In genomic region chr2:117432010-117432409, GRCm38 (mm10) we compare ENCODE assay signal across 16 mouse cellular contexts.
DNase-seq lines count a peak whose midpoint lies in the region; ATAC-seq and TF ChIP-seq lines count a peak whose summit lies in the region.
"Had no signal": no experiment of that assay in that cellular context is flagged by ENCODE, and none has a peak within 500 bp of the region (broad histone marks: within the 10 kb centered on the region; RNA-seq: fewer than 3 reads in every experiment).

No protein-coding gene starts in this region.

- H3K9me3 ChIP-seq in intestine, embryonic 15.5 days, result no peaks in the 10 kb centered on the region
- no peaks in the 10 kb centered on the region for H3K9me3 ChIP-seq in forebrain, embryonic 14.5 days (replicated peaks; ENCODE audit: control insufficient read depth, low read length)
- H3K9me3 ChIP-seq: midbrain, embryonic 10.5 days; neural tube, embryonic 15.5 days had no signal

- no peak for ATAC-seq in intestine, embryonic 15.5 days
- ATAC-seq in forebrain, embryonic 14.5 days, result no peak
- ATAC-seq: intestine, postnatal 0 days had no signal

- no peak overlapping the region for H3K9ac ChIP-seq in intestine, embryonic 15.5 days
- no peak overlapping the region for H3K9ac ChIP-seq in forebrain, embryonic 14.5 days (ENCODE audit: low read length)
- H3K9ac ChIP-seq: lung, embryonic 14.5 days; neural tube, embryonic 15.5 days had no signal

- WGBS in intestine, embryonic 15.5 days, result 55% methylated on average over 6 of the region's 6 CpGs
- WGBS in forebrain, embryonic 14.5 days, result 74% methylated on average over 6 of the region's 6 CpGs
- WGBS in kidney, adult 2 months, result 40% methylated on average over 6 of the region's 6 CpGs

- no peak overlapping the region for H3K4me3 ChIP-seq in intestine, embryonic 15.5 days (replicated peaks)
- no peak overlapping the region for H3K4me3 ChIP-seq in forebrain, embryonic 14.5 days (ENCODE audit: low read depth, low read length)
- H3K4me3 ChIP-seq in kidney, adult 2 months (ENCODE audit: insufficient read depth, low read depth, low read length), result no peak overlapping the region
- H3K4me3 ChIP-seq: midbrain, embryonic 10.5 days; neural tube, embryonic 15.5 days had no signal

- H3K27me3 ChIP-seq in intestine, embryonic 15.5 days (replicated peaks), result no peaks in the 10 kb centered on the region
- H3K27me3 ChIP-seq in forebrain, embryonic 14.5 days (replicated peaks; ENCODE audit: control insufficient read depth, insufficient read depth, low read length), result no peaks in the 10 kb centered on the region
- no peaks in the 10 kb centered on the region for H3K27me3 ChIP-seq in kidney, adult 2 months (replicated peaks; ENCODE audit: control insufficient read depth, insufficient read depth, low read length)

- no peak overlapping the region for H3K27ac ChIP-seq in intestine, embryonic 15.5 days
- H3K27ac ChIP-seq in forebrain, embryonic 14.5 days (ENCODE audit: low read depth, low read length), result no peak overlapping the region
- H3K27ac ChIP-seq in kidney, adult 2 months (ENCODE audit: insufficient read depth, low read depth, low read length), result no peak overlapping the region
- H3K27ac ChIP-seq: midbrain, embryonic 10.5 days; neural tube, embryonic 15.5 days had no signal

- TF ChIP-seq POLR2A in kidney, adult 2 months (IDR thresholded peaks at IDR 0.05; ENCODE audit: low read depth, low read length), result no peak

- DNase-seq in CD4-positive, CD25-positive, alpha-beta regulatory T cell, adult 2 months (ENCODE audit: low read depth, low spot score), result peak; percentile 38
- DNase-seq in ZHBTc4 (ENCODE audit: low read depth, low spot score), result peak; percentile 11
- peak; percentile 91 for DNase-seq in layer of hippocampus, adult 9-11 months
- peak; percentile 84 to 87 for DNase-seq in right cerebral cortex, adult 2 months (ENCODE audit: low spot score in 2 of 2)
- DNase-seq in forebrain, embryonic 14.5 days (ENCODE audit: low spot score), result no peak
- DNase-seq in kidney, adult 2 months, result no peak
- DNase-seq: adrenal gland, postnatal 14 days; cerebellum, adult 11-12 months; embryo, embryonic 11 days; heart, adult 18-20 months; heart, postnatal 36 days; lung, embryonic 14.5 days had no signal

- TF ChIP-seq CTCF in kidney, adult 2 months (conservative IDR thresholded peaks at IDR 0.05; ENCODE audit: insufficient read depth, insufficient read length, low read depth, low read length), result no peak

- no peak overlapping the region for H3K4me2 ChIP-seq in intestine, embryonic 15.5 days (replicated peaks)
- no peak overlapping the region for H3K4me2 ChIP-seq in forebrain, embryonic 14.5 days (ENCODE audit: low read length)
- H3K4me2 ChIP-seq: lung, embryonic 14.5 days; neural tube, embryonic 15.5 days had no signal

- no peaks in the 10 kb centered on the region for H3K36me3 ChIP-seq in intestine, embryonic 15.5 days
- no peaks in the 10 kb centered on the region for H3K36me3 ChIP-seq in forebrain, embryonic 14.5 days (ENCODE audit: control insufficient read depth, insufficient read depth, low read length)
- H3K36me3 ChIP-seq in kidney, adult 2 months (ENCODE audit: control insufficient read depth, insufficient read depth, low read length), result no peaks in the 10 kb centered on the region
- H3K36me3 ChIP-seq: midbrain, embryonic 10.5 days; neural tube, embryonic 15.5 days had no signal

- no peaks in the 10 kb centered on the region for H3K4me1 ChIP-seq in intestine, embryonic 15.5 days (replicated peaks)
- peaks cover 9% of the 10 kb centered on the region for H3K4me1 ChIP-seq in forebrain, embryonic 14.5 days (ENCODE audit: control insufficient read depth, insufficient read depth, low read length)
- H3K4me1 ChIP-seq in kidney, adult 2 months (ENCODE audit: control insufficient read depth, insufficient read depth, low read length), result no peaks in the 10 kb centered on the region

Comparison
In these comparisons a context has a peak if more than half of its experiments do, and no peak if none do; other contexts are left out.
1. DNase-seq: peak in CD4-positive, CD25-positive, alpha-beta regulatory T cell, adult 2 months (single experiment), ZHBTc4 (single experiment), layer of hippocampus, adult 9-11 months (single experiment) and right cerebral cortex, adult 2 months (2 of 2); none in forebrain, embryonic 14.5 days (single experiment) and kidney, adult 2 months (single experiment).